Mouse (Mus musculus) fat pad, adult 2 months (tissue): Measurements from ENCODE around the gene Nav2.
A peak's percentile ranks its signal among the peaks of the same experiment; 100 is the strongest.

Experiments
- DNase-seq: peaks from one replicate; pipeline ENCODE4 v3.0.0-alpha.2; 2011; ENCODE audit warnings: low read depth, low spot score; ENCODE audit errors: extremely low read depth

The Nav2 gene

DNA sequence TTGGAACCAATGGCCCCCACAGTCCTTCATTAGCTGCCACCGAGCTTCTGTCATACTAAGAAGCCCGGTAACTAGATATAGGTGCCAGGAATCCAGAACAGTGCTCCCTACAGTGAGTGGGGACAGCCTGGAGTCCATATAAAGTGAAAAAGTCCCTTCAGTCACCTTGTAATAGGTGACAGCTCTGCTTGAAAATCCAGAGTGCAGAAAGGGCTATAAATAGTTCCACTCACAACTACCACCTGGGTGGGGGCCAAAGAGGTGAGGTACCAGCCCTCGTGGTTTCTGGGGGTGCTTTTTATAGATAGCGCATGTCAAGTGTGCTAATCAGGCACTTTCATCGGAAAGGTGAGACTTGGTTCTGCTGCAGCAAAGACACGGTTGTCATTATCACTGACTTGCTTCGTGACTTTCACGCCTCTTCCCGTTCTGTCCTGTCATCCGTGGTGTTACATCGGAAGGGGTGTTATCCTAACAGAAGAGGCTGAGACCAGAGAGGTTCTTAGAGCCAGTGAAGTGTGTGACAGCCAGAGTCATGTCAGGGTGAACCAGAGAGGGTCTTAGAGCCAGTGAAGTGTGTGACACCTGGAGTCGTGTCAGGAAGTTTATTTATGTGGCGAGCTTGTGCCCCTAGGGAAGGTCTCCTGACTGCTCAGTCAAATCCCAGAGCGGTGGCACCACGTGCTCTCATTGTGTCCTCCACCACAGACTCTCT is 179.8 kb downstream of the Nav2 start:
- DNase-seq = no peak

DNA sequence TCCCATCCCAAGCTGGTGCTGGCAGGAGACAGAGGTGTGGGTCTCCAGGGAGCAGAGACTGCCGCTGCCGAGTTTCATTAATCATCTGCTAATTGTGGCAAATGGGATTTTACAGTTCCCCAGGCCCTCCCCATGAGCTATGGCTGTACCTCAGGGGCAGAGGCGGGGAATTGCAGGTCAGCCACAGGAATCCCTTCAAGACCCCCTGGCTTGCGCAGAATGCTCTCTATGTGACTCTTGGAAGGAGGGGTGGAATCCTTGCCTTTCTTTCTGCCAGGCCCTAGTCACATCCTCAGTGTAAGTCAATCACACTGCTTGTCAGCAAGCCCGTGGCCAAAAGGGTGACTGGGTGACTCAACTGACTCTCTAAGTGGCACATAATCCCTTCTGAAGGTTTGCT is 182.9 kb downstream of the Nav2 start:
- no peak for DNase-seq

DNA sequence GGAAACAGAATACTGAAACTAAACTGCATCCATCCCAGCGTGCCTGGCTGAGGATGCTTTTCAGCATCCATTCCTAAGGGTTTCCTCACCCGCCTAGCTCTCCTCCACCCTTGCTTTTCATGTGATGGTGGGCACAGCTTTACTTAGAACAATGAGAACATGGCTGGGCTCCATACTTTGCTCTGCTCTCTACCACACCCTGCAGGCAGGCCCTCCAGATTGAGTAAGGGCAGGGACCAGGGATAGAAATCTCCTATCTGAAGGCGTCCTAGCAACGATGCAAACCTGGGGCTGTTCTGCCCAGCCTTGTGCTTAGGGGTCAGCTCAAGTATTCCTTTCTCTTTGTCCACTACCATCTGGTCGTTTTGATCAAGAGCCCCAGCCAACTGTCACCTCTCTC is 183.4 kb downstream of the Nav2 start:
- no peak for DNase-seq

DNA sequence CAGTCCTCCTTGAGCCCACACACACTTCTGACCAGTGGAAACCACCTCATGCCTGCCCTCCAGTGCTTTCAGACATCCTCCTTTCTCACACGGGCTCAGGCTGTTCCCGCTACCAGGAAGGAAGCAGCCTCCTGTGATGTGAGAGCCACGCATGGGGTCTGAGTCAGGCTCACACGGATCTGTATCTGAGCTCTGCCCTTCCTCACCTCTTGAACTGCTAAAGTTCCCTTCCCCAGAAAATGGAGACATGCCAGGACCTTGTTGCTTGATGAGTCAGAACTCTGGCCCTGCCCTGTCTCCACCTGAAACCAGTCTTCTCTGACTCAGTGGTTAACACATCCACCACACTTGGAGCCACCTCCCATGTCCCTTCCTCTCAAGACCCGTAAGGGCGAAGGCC is 185.1 kb downstream of the Nav2 start:
- DNase-seq = no peak

DNA sequence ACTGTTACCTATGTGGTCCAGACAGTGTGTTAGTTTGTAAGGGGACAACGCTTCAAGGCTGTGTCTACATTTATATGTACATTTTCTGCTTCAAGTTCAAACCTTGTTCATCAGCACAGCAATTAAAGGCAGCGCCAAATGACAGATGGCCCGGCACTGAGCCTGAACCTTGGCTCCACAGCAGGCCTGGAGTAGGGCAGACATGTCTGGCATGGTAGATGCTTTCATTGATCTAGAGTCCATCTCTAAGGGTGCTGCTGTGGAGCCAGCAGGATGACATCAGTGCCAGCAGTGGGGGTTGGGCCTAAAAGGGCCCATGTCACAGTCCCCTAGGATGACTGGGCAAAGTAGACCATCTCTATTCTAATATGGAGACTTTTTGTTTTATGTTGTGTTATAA is 186.0 kb downstream of the Nav2 start:
- DNase-seq = no peak

DNA sequence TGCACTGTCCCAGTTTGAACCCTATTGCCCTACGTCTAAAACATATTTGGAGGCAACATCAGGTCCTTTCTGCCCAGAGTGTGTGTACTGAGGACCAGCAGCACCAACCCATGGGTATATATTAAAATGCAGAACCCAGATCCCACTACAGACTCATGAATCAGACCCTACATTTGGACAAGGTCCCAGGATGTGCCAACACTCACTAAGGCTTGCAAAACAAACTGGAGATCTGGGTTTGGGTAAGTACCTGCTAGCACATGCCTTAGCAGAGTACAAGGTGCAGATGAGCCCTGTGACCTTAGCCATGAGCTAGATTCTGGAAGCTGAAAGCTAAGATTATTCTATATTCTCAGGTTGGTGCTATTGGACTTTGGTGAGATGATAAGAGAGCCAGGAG is 192.8 kb downstream of the Nav2 start:
- peak; percentile 30 for DNase-seq

DNA sequence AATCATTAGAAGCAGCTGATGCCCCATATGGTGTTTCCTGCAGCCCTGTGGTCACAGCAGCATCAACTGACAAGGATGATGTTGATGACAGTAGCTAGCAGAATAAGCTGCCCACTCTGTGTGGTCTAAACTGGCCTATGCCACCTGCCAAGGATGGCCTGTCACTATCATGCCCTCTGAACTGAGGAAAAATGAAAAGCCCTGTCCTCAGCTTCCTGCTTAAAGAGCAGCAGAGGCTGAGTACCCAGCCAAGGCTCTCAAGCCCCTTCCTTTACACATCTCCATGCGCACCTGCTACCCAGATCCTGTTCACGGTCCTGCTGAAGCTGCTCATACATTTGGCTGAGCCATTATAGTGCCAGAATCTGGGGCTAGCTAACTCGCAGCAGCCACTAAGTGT is 193.7 kb downstream of the Nav2 start:
- no peak for DNase-seq

DNA sequence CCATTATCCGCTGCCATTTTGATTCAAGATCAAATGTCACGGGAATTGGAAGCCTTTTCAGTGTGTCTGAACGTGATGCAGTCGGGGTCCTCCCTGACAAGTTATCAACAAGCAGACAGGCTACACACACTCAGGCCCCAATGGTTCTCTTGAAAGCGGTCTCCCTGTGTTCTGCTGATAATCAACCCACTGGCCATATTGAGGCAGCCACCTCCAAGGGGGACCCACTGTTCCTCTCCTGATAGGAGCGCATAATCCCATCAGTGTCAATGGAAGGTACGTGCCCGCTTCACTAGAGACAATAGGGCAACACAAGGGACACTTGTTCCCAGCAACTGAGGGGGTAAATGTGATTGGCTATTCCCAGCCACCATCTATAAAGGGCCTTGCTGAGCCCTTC is 195.9 kb downstream of the Nav2 start:
- DNase-seq = no peak

DNA sequence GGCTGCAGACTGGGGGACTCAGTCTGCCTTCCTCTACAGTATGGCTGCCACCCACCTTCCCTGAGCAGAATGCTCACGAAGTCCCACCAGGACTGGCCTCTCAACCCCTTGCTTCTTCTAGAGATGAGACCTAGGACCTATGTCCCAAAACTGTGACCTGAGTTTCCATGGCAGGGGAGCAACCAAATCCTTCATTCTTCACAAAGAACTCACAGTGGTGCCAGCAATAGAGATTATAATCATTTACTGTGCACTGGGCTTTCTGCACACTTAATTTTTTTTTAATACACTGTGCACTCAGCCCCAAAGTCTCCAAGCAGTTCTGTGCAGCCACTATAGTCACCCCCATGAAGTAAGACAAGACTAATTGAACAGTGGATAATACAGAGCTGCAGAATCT is 196.3 kb downstream of the Nav2 start:
- DNase-seq = no peak

DNA sequence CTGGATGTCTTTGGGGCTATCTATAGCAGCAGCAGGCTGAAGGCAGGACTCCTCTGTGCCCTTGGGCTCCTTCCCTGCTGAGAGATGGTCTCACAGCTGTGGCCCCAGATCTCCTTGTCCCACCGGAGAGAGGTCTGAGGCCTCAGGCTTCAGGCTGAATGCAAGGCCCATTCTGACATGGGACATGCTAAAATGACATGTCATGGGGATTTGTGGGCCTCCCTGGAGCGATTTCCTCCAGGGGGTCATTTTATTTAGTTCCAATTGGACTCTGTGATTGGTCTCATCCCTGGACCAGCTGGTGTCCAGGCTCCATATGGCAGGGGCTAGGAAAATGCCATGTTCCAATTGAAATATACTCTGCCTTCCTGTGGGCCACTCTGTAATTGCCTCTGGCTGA is 197.0 kb downstream of the Nav2 start:
- DNase-seq = no peak

DNA sequence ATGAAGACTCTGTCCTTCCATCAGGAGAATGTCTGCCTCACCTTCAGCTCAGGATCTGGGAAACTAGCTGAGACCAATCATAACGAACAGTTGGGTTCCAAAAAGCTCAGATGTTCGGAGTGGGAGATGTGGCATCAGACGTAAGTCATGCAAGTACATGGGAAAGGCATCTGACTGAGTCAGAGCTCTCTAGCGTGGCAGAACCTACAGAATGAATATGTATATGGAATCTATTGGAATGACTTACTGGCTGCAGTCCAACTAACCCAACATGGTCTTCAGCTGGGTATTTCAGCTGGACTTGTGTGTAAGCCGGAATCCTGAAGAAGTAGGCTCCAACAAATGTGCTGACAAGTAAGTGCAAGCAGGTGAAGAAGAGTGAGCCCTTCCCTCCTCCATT is 199.6 kb downstream of the Nav2 start:
- no peak for DNase-seq

DNA sequence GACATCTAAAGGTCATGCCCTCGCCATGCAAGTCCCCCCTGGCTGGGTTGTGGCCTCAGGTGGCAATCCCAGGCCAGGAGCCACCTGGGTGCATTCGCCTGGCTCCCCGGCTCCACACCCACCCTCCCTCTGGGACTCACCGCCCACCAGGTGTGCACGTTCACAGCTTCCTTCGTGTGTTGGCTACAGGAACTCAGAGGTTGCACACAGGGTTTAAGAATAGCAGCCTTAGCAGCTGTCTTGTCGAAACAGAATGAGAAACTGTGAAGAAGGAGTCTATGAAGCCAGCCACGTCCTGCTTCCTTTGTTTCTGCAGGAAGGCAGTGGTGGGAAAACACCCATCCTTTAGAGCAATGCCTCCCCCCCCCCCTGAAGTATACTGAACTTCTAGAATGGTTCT is 210.5 kb downstream of the Nav2 start:
- no peak for DNase-seq

DNA sequence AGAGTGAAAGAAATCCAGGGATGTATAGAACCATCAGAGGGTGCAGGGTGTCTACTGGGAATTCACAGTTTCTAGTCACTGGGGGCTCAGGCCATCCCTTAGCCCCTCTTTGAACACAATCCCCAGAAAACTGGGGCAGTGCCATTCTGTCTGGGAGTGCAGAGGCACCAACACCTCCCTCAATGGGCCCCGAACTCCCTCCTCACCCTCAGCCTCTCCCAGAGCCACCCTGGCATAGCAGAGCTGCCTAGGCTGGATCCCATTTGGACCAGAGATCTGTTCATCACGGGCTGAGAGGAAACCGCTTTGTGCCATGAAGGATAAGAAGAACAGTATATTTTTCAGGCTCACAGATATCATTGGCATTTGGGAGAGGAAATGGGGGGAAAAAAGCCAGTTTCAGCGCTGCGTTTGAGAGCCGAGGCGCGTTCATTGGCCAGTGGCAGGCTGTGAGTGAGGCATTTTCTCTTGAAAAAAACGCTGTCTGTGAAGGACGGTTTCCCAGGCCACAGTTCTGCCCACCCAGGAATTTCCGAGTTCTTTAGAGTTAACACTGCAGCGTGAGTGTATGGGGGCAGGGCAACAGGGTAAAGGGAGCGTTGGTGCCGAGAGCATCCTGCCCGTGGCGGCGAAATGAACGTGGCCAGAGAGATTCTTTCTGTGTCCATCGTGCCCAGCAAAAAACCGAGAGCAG is 211.4 kb downstream of the Nav2 start:
- no peak for DNase-seq

DNA sequence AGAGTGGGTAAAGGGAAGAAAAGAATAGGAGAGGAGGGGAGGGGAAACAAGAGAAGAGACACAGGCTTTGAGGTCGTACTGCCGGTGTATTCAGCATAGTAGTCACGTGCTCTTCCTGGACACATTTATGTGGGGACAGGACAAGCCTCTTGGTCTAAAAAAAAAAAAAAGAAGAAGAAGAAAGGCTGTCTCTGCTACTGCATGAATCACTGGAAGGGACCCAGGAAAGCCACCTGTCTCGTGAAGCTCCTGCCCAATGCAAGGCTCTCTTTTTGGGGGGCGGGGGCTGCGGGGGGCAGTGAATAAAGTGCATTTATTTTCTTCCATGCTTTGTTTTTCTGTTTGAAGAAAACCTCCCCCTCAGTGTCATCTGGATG is 212.0 kb downstream of the Nav2 start:
- no peak for DNase-seq

DNA sequence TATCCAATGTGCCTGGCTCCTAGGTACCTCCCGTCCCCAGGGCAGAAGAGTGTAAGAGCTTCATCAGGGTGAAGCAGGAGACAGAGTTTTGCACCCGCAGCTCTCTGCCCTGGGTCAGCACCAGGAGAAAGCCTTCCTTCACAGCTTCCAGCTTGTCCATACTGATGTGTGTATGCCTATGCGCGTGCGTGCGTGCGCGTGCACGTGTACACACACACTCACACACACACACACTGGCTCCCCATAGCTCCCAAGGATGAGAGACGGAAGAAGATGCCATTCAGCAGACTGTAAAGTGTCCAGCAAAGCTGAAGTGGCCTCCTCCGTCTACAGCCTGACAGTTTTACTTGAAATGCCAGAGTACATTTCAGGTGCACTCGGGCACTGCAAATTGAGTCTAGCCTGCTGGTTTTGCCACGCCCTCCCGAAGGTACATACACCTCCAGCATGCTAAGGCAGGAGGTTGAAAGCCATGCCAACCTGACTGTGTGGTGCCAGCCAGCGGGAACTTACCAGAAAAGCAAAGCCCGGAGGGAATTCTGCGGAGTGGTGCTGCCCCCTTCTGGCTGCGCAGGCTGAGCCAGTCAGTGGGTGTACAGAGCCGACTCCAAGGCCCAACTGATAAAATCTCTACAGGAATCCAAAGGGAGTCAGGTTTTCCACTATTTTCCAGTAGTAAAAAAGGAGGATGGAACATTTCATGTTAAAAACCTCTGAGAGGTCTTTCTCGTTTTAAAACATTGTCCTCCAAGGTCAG is 212.6 kb downstream of the Nav2 start:
- peak; percentile 56 for DNase-seq

DNA sequence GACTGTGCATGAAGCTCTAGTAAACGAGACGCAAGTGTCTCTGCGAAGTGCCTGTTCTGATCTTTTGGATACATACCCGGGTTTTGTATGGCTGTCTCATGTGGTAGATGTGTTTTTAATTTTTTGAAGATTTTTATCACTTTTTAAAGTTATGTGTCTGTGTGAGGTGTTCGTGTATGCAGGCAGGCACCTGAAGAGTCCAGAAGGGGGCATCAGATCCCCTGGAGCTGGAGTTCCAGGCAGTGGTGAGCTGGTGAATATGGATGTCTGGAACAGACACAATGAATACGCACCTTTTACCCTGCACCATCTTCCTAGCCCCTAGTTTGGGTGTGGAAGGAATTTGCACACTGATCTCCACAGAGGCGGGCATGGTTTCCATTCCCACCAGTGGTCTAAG is 214.0 kb downstream of the Nav2 start:
- DNase-seq = no peak

DNA sequence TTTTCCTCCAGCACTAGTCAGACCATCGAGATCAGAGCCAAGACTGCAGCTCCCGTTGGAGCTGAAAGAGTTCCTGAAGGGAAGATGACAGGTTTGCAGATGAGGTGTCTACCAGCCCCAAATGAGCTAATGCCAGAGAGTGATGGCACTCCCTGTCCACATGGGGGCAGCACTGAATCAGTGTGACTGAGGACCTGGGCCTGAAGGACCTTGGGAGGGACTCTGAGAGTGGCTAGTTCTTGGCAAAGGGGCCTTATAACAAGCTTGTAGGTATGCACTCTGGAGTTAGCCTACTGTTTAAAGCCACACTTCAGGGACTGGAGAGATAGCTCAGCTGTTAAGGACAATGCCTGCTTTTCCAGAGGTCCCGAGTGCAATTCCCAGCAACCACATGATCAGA is 217.0 kb downstream of the Nav2 start:
- no peak for DNase-seq

DNA sequence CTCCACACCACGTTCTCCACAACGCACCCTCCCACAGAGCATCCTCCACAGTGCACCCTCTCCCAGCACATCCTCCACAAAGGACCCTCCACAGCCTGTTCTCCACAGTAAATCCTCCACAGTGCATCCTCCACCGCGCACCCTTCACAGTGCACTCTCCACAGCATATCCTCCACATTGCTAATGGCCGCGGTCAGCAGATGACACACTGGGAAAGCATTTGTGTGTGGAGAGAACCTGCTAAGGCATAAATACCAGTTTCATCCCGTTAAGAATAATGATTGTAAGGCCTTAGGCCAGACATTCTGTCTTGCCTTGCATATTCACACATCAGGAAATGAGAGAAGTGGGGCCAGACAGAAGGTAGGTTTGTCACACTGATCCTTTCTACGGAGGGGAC is 219.7 kb downstream of the Nav2 start:
- DNase-seq = no peak

DNA sequence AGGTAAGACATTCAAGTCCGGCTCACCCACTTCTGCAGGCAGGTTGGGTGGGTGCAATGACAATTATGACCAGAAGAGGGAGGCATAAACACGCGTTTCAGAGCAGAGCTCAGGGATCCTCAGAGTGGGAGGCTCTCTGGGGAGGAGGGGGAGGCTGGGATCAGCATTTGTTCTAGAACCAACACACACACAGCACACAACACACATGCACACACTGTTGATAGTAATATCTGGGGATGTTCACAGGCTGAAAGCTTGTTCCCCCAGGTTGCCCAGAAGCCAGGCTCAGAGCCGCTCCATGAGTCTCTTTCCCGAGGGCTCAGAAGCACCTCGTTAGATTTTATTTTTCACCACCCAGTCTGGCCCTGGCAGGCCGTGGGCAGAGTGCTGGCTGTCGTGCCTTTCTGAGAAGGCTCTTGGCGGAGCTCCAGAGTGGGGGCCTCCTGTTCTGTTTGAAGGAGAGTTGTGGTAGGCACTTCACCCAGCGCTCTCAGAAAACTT is 224.4 kb downstream of the Nav2 start:
- no peak for DNase-seq

DNA sequence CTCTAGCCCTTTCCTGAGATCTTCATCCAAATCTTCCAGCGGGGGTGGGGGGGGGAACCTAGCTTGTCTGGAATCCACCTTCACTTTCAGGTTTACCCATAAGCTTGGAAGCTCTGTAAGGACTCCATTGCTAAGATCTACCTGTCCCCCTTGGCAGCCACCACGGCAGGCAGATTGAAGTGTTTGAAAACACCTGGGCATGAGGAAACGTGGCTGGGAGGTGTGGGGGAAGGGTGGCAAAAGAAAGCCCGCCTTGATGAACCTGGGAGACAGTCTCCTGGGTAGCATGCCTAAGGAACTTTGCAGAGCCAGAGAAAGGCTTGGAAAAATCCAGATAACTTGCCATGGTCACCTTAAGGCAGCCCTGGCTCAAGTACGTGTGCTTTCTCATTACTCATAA is 225.9 kb downstream of the Nav2 start:
- DNase-seq = no peak

DNA sequence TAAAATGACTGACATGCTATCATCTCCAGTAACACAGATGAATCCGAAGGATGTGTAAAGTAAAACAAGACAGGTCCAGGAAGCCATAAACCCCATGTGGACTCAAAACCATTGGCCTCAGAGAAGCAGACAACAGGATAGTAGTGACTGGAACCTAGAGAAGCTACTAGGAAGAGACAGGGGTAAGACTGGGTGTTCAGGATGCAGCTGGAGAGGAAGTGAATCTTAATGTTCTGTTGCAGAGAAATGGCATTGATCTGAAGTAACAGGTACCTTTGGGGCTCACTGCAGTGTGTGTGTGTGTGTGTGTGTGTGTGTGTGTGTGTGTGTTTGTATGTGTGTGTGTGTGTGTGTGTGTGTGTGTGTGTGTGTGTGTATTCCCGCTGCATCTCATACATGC is 231.2 kb downstream of the Nav2 start:
- no peak for DNase-seq

DNA sequence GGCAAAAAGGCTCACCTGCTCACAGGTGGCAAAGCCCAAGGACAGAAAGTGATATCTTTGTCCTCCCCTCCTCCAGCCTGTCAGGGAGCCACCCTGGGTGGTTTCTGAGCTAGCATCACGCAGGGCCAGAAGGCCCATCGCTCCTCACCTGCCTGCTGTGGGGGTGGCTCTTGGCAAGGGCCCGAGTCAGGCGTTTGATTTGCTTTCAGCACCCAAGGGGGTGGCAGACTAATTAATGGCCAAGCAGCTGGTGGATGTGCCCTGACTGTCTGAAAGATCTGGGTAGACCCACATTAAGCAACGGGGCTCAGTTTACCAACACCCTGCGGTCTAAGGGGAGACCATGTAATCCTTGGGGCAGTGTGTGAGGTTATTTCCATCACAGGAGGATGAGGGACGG is 235.4 kb downstream of the Nav2 start:
- DNase-seq = no peak
